Mouse (Mus musculus): Measurements from ENCODE around the gene Selenot.

DNA sequence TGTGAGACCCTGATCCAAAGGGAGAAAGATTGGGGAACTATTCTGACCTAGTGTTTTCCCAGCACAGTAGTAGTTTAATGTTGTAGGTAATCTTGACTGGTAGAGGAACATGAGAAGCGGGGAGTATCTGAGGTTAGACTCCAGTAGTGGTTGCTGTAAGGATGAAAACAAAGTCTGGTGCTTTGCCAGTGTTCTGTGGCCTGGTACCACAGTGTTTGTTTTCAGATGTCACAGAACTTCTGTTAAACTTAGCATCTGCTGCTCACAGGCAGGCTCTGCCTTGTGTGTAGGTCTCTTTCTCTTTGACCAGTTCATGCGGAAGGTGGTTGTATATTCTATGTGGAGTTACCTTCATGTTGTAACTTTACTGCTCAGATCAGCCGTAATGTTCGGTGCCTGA is 5.1 kb downstream of the Selenot start:
- TF ChIP-seq CTCF (IDR thresholded peaks at IDR 0.05; ENCODE audit: control insufficient read depth, insufficient read depth, insufficient replicate concordance, low read depth, low read length) (no peak), POLR2A (IDR thresholded peaks at IDR 0.05; ENCODE audit: control insufficient read depth, low read depth, low read length) (no peak)

All from testis, adult 2 months (tissue).